Mouse (Mus musculus): Measurements from ENCODE around the gene Lcat. TPM values are rescaled to one million over a fixed set of nuclear protein-coding genes. Genes with fewer than 3 reads are reported as not detected.

Lcat gene
- polyA plus RNA-seq, 1 experiment: 0.72 TPM

DNA sequence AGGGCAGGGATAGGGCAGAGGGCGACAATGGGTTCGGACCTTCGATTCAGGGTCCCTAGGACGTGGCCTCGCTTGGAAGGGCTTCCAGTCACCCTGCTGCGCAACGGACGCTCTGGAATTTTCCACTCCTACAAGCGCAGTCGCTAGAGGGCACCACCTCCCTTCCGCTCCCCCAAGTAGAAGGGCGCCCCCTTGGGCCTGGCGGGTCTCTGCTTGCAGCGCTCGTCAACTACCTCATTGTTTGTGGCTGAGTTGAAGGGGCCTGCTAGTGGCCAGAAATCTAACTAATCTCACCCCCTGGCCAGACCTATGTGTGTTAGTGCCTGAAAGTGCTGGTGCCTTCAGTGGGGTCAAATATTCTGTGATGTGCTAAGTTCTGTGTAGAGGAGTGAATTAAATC is 36.1 kb upstream of the Lcat start, which contains the start of gene Dpep3:
Gene Dpep3, minus strand, starts transcription at position 105 of the 400 bp plus-strand sequence.
- no peak within 1 kb of the TSS for H3K27ac ChIP-seq (ENCODE audit: insufficient read depth, low read depth, low read length)
- TF ChIP-seq POLR2A (IDR thresholded peaks at IDR 0.05; ENCODE audit: low read depth, low read length) (no peak), CTCF (IDR thresholded peaks at IDR 0.05; ENCODE audit: extremely low read depth, insufficient read length, insufficient replicate concordance, low read depth, low read length) (no peak)
- WGBS: 92% methylated on average over 15 of the region's 15 CpGs
- H3K27me3 ChIP-seq (ENCODE audit: control insufficient read depth, insufficient read depth, low read length): no peaks in the 10 kb centered on the region
- no peaks in the 10 kb centered on the region for H3K36me3 ChIP-seq (ENCODE audit: control insufficient read depth, insufficient read depth, low read length)
- H3K4me1 ChIP-seq (ENCODE audit: control insufficient read depth, insufficient read depth, insufficient read length, low read length): no peaks in the 10 kb centered on the region
- H3K4me3 ChIP-seq (ENCODE audit: low read depth, low read length): no peak within 1 kb of the TSS

DNA sequence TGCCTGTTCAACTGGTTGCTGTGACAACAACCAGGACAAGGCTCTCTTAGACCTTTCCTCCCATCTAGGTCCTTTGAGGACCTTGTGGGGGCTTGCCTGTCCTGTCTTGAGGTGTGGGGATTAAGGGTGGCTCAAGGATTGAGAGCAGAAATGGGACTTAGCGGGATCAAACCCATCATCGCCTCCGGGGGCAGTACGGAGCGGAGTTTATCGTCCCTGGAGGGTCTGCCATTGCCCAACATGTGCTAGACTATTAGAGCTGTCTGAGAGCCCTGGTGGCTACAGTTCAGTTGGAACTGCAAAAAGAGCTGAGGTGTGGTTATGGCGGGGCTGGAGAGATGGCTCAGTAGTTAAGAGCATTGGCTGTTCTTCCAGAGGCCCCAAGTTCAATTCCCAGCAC is 32.2 kb upstream of the Lcat start:
- WGBS: 80% methylated on average over 7 of the region's 7 CpGs
- no peak for TF ChIP-seq POLR2A (IDR thresholded peaks at IDR 0.05; ENCODE audit: low read depth, low read length)
- TF ChIP-seq CTCF (IDR thresholded peaks at IDR 0.05; ENCODE audit: extremely low read depth, insufficient read length, insufficient replicate concordance, low read depth, low read length): no peak
- H3K36me3 ChIP-seq (ENCODE audit: control insufficient read depth, insufficient read depth, low read length): no peaks in the 10 kb centered on the region

DNA sequence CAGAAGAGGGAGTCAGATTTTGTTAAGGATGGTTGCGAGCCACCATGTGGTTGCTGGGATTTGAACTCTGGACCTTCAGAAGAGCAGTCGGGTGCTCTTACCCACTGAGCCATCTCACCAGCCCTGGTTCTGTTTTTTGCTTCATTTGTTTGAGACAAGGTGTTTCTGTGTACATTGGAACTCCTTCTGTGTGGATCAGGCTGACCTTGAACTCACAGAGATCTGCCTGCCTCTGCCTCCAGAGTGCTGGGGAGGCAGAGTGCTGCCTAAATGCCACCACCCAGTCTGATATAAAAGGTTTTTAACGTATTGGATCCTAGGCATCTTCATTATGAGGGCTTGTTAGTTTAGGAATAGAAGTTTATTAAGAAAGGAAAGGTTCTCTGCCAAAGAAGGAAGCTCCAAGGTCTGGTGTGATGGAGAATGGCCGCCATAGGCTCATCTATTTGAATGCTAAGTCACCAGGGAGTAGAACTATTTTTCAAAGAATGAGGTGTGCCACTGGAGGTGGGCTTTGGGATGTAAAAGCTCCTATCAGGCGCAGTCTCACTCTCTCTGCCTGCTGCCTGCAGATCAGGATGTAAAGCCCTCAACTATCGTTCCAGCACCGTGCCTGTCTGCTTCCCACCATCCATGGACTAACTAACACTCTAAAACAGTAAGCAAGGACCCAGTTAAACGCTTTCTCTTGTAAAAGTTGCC is 28.0 kb upstream of the Lcat start:
- Histone ChIP-seq H3K36me3 (ENCODE audit: control insufficient read depth, insufficient read depth, low read length) (no peaks in the 10 kb centered on the region), H3K4me1 (ENCODE audit: control insufficient read depth, insufficient read depth, insufficient read length, low read length) (no peaks in the 10 kb centered on the region), H3K4me3 (ENCODE audit: low read depth, low read length) (no peak overlapping the region), H3K27me3 (ENCODE audit: control insufficient read depth, insufficient read depth, low read length) (0 out of 2 replicates have a peak, but pooled peaks cover under 1% of the 10 kb centered on the region), H3K27ac (ENCODE audit: insufficient read depth, low read depth, low read length) (no peak overlapping the region)
- TF ChIP-seq CTCF (IDR thresholded peaks at IDR 0.05; ENCODE audit: extremely low read depth, insufficient read length, insufficient replicate concordance, low read depth, low read length) (no peak), POLR2A (IDR thresholded peaks at IDR 0.05; ENCODE audit: low read depth, low read length) (no peak)
- 78% methylated on average over 8 of the region's 8 CpGs for WGBS

More for the DNA sequence above, 32.2 kb upstream of the Lcat start:
- Histone ChIP-seq H3K27me3 (ENCODE audit: control insufficient read depth, insufficient read depth, low read length) (no peaks in the 10 kb centered on the region), H3K4me3 (ENCODE audit: low read depth, low read length) (no peak overlapping the region), H3K27ac (ENCODE audit: insufficient read depth, low read depth, low read length) (no peak overlapping the region), H3K4me1 (ENCODE audit: control insufficient read depth, insufficient read depth, insufficient read length, low read length) (no peaks in the 10 kb centered on the region)

GRCm38 (mm10) chr8:105969367-105969766 is 26.2 kb upstream of the Lcat start:
- no peak overlapping the region for H3K27ac ChIP-seq (ENCODE audit: insufficient read depth, low read depth, low read length)
- H3K36me3 ChIP-seq (ENCODE audit: control insufficient read depth, insufficient read depth, low read length): no peaks in the 10 kb centered on the region
- peaks cover 14% of the 10 kb centered on the region for H3K27me3 ChIP-seq (ENCODE audit: control insufficient read depth, insufficient read depth, low read length)
- H3K4me1 ChIP-seq (ENCODE audit: control insufficient read depth, insufficient read depth, insufficient read length, low read length): no peaks in the 10 kb centered on the region
- no peak overlapping the region for H3K4me3 ChIP-seq (ENCODE audit: low read depth, low read length)
- TF ChIP-seq POLR2A (IDR thresholded peaks at IDR 0.05; ENCODE audit: low read depth, low read length) (no peak), CTCF (IDR thresholded peaks at IDR 0.05; ENCODE audit: extremely low read depth, insufficient read length, insufficient replicate concordance, low read depth, low read length) (no peak)
- 59% methylated on average over 1 of the region's 1 CpGs for WGBS

DNA sequence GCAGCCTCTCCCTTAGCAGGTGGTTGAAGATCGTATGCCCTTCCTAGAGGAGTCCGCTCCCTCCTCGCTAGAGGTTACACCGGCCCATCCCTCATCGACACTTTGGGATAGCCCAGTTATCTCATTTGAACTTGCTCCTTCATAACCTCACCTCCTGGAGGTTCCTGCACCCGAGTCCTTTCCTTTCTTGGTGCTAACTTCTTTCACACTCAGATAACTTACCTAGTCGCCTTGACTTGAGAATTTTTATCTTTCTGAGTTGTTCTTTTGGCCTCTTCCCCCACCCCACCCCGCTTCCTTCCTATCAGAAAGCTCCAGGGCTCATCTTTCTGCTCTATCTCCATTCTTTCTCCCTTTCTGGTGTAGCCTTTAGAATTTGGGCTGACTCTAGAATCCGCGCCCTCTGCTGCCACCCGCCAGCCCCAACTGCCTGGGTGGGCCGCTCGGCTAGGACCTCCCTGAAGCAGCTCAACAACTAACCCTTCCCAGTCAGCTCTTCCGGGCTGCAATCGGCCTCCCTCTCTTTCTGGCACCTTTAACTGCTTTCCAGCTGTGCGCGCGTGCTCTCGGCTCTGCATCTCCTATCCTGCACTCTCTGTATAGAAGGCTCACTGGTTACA is 23.6 kb upstream of the Lcat start:
- 15% methylated on average over 19 of the region's 19 CpGs for WGBS
- TF ChIP-seq POLR2A (IDR thresholded peaks at IDR 0.05; ENCODE audit: low read depth, low read length): no peak
- no peak for TF ChIP-seq CTCF (IDR thresholded peaks at IDR 0.05; ENCODE audit: extremely low read depth, insufficient read length, insufficient replicate concordance, low read depth, low read length)
- Histone ChIP-seq H3K36me3 (ENCODE audit: control insufficient read depth, insufficient read depth, low read length) (no peaks in the 10 kb centered on the region), H3K4me1 (ENCODE audit: control insufficient read depth, insufficient read depth, insufficient read length, low read length) (no peaks in the 10 kb centered on the region), H3K27ac (ENCODE audit: insufficient read depth, low read depth, low read length) (peak overlapping the region; percentile 2; the same call in 1 of the 2 replicates), H3K27me3 (ENCODE audit: control insufficient read depth, insufficient read depth, low read length) (peaks cover 14% of the 10 kb centered on the region), H3K4me3 (ENCODE audit: low read depth, low read length) (peak overlapping the region; percentile 11)

DNA sequence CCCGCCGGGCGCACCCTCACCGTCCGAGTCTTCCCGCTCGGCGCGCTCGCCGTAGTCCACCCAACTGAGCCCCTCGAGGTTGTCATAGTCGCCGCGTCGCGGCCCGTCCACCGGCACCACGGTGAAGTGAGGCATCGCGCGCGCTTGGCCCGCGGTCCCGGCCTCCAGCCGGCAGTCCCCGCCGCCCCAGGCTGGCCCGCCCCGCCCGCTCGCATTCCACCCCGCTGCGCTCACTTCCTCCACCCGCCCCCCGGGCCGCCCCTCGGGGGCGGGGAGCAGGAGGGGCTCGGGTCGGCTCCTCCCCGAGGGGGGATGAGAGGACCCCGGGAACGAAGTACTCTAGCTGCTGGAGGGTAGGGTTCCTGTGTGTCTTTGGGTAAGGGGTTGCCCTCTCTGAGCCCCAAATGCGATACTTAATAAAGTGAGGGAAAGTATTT is 22.7 kb upstream of the Lcat start, which contains the start of gene Slc12a4:
Gene Slc12a4, minus strand, starts transcription at position 193 of the 437 bp plus-strand sequence.
- peaks cover 14% of the 10 kb centered on the region for H3K27me3 ChIP-seq (ENCODE audit: control insufficient read depth, insufficient read depth, low read length)
- TF ChIP-seq POLR2A (IDR thresholded peaks at IDR 0.05; ENCODE audit: low read depth, low read length) (peak; percentile 37; the same call in 1 of the 2 replicates), CTCF (IDR thresholded peaks at IDR 0.05; ENCODE audit: extremely low read depth, insufficient read length, insufficient replicate concordance, low read depth, low read length) (no peak)
- no peaks in the 10 kb centered on the region; the same call in 1 of the 2 replicates for H3K4me1 ChIP-seq (ENCODE audit: control insufficient read depth, insufficient read depth, insufficient read length, low read length)
- H3K36me3 ChIP-seq (ENCODE audit: control insufficient read depth, insufficient read depth, low read length): no peaks in the 10 kb centered on the region
- H3K4me3 ChIP-seq (ENCODE audit: low read depth, low read length): peak within 1 kb of the TSS; percentile 95
- peak within 1 kb of the TSS; percentile 90 for H3K27ac ChIP-seq (ENCODE audit: insufficient read depth, low read depth, low read length)
- under 1% methylated on average over 46 of the region's 47 CpGs for WGBS
